Mouse (Mus musculus) gonadal fat pad, adult 2 months (tissue): ENCODE measurements around the gene Ugt8a. TPM values are rescaled to one million over a fixed set of nuclear protein-coding genes. Genes with fewer than 3 reads are reported as not detected.

Experiments used
- DNase-seq: peaks from one replicate; pipeline ENCODE4 v3.0.0-alpha.2; 2012; ENCODE audit warnings: low read depth
- polyA plus RNA-seq: library from polyadenylated mRNA; depleted of rRNA; stranded (reverse); fragments of >200 nt; gene quantifications from 2 replicates; pipeline ENCODE4 v1.2.3, GENCODE M21; 2012; rRNA removed

Gene Ugt8a
- polyA plus RNA-seq: not detected in 2 replicates

DNA sequence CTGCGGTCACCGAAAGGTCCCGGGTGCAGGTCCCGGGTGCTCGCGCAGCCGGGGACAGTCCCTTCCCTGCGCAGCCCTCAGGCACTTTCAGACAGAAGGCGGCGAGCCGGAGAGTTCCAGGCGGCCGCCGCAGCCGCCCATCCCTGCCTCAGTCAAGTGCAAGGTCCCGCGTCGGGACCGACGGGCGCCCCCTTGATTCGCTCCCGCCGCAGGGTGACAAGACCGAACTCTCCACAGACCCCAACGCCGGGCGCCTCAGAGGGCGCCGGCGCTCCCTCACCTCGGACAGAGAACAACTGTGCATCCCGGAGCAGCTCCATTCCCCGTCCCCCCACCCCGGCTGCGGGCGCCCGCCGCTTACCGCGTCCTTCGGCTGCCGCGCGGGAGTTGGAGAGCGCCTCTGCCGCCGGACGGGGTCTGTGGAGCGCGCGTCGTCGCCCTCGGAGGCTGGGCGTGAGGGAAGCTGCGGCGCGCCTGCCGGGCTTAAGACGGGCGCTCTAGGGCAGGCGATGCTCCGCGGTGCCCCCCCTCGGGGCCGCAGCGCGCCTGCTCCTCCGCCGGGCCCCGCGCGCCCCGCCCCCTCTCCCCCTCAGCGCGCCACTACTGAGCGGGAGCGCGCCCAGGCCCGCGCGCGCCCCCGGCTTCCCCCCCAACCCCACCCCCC lies at the start of gene Ugt8a:
TSS of gene Ugt8a (minus strand) at position 528 of the 664 bp plus-strand sequence.
- no peak for DNase-seq

DNA sequence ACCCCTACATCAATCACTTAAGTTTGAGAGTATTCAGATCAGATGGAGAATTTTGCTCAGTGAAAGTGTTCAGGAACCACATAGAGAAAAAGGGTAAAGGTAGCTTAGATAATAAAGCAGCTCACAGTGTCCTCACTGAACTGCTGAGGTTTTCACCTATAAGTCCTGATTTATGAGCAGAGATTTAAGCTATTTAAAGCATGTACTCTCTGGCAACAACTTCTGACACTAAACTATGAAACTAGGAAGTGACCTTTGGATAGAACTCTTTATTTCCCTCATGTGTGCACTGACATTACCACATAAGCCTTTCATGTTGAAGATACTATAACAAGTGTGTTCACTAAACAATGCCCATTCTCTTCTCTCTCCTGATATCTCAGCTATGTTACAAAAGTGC lies 48.2 kb upstream of the Ugt8a start:
- DNase-seq: no peak

DNA sequence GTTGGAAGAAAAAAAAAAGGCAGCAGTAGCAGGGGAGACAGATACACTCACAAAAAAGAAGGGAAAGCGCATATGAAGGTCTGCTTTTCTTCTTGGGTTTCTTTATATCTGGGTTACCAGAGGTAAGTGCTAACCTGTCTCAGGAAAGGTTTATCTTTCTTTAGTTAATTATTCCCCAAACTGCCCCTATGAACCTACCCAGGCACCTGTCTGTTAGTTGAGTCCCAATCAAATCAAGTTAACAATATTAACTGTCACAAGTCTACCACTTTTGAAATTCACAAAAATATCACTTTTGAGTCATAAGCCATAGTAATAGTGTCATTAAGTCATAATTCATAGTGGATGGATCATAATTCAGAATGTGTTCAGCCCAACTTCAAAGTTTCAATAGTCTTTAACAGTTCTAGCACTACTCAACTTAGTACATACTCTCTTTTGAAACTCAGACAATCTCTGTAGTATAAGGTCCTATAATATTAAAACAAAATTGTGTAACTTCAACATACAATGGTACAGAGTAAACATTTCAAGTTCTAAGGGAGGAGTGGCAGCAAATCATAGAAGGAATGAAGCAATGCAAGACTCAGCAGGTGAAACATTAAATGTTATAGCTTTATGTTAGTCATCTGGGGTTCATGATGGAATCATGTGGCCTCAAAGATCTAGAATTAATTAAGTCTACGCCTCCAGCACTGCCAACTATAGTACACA lies 45.4 kb upstream of the Ugt8a start:
- DNase-seq: no peak

DNA sequence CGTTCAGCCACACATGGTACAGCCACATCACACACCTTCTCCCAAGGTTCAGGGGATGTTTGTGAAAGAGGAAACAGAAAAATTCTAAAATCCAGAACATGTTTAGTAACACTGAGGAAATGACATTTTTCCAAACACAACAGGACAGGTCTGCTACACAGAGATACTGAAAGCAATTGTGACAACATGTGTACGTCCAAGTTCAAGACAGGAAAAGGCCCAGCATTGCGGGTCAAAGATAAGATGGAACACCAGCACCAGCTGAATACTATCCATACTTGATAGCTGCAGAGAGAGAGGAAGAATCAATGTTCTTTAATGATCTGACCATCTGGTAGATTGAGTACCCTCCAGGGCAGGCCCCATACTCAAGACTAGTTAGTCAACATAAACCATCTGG lies 41.1 kb upstream of the Ugt8a start:
- DNase-seq: no peak

DNA sequence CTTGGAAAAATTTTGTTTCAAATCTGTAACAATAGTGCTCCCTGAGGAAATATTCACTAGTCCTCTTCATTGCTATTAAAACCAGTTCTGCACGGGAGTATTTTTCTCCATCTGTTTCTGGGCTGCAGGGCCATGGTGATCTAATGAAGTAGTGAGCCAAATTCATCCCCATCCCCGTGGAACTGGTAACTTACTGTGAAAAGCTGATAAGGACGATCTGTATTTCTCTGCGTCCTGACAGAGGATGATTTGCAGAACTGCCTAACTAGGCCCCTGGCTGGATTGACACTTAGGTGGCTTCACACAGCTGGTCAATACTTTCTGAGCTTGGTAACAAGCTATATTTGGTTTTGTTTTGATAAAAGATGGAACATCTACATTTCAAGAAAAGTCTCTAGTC lies 37.5 kb upstream of the Ugt8a start:
- no peak for DNase-seq

DNA sequence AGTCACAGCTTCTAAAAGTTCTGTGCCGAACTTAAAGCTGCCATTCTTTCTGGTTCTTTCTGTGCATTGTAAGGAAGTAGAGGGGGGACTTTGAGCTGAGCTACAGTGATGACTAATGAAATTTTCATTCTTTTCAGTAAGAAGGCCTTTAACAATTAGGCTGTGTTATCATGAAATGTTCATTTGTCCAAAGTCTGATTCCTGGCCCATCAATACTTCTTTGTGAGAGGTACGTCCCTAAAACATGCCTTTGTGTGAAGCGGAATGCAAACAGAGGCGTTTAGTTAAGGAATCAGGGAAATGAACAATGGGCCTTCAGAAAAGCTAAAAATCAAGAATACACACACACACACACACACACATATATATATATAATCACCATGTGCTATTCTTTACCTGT lies 31.0 kb upstream of the Ugt8a start:
- no peak for DNase-seq

DNA sequence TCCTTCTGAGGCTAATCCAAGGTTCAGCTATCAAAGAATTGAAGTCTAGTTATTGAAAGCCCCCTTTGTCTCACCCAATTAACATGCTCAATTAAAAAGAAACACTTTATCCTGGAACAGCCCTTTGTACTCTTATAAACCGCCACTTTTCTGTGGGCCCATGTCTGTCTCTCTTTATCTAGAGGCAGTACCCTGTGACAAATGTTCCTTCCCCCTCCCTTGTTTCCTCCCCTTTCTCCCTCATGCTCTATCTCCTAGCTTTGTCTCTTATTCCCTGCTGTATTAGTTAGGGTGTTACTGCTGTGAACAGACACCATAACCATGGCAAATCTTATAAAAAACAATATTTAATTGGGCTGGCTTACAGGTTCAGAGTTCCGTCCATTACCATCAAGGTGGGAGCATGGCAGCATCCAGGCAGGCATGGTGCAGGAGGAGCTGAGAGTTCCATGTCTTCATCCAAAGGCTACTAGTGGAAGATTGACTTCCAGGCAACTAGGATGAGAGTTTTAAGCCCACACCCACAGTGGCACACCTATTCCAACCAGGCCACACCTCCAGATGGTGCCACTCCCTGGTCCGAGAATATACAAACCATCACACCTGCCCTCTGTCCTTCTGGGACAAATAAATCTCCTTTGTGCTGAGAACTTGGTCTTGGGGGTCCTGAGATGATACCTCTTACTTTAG lies 17.9 kb upstream of the Ugt8a start:
- DNase-seq: no peak

DNA sequence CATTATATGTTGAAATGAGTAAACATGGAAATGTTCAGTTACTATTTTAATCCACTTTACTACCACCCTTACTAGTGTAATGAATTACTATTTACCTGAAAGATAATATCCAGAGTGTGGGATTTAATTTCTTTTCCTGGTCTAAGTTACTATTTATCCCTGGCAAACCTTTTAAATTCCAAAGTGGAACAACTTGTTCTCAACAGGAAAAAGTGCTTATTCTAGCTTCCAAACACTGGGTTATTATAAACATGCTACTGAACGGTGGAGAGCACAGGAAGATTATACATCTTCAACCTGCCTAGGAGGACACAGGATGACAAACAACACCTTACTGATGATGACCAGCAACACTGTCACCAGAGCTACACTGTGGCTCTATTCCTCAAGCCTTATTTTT lies 16.5 kb upstream of the Ugt8a start:
- no peak for DNase-seq

DNA sequence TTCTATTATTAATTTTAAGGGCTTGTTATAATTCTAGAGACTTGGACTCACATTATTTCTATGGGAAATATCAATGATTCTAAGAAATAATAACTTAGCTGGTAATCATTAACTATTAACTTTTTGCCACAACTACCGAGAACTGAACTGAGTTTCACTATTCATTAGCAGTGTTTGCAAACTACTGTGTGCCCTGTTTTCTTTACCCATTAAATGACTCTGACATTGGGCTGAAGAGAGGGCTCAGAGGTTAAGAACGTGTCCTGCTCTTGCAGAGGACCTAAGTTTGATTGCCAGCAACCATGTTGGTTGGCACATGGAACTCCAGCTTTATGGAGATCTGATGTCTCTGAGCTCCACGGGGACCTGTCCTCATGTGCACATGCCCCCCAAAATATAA lies 2.4 kb upstream of the Ugt8a start:
- DNase-seq: no peak

DNA sequence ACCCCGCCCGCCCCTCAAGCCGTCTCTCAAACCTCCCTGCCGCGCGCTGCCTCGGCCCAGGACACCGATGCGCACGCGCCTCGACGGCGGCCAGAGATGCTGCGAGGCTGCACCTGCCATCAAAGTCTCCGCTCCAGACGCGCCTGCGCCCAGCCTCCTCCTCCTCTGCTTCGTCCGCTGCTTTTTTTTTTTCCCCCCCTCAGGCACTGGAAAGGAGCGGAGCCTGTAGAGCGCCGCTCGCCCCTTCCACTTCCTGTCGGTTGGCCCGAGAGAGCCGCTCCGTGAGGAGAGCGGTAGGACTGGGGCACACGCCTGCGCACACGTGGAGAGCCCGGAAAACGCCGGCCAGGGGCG lies 314 bp upstream of the Ugt8a start:
- DNase-seq: no peak

DNA sequence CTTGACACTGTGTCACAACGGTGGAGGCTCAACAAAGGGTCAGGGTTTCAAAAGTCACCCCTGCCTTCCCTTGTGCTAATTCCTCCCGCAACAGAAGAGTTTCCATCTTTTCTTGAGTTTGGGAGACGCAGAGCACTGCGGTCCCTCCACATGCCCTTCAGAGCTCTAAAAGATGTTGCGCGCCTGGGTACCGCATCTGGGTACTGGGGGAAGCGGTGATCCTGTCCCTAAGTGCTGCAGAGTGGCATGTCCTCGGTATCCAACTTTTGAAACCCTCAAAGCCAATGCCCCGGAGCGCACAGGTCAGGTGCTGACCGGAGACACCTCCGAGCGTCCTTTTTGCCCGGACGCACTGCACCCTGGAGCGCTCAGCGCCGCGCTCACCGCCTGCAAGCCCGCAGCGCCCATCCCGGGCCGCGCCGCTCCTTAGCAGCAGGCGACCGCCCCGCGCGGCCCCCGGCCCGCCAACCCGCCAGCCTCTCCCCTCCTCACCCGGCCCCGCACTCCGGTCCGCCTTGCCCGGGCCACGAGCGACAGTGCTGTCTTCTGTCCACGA lies 805 bp downstream of the Ugt8a start:
- DNase-seq: no peak

DNA sequence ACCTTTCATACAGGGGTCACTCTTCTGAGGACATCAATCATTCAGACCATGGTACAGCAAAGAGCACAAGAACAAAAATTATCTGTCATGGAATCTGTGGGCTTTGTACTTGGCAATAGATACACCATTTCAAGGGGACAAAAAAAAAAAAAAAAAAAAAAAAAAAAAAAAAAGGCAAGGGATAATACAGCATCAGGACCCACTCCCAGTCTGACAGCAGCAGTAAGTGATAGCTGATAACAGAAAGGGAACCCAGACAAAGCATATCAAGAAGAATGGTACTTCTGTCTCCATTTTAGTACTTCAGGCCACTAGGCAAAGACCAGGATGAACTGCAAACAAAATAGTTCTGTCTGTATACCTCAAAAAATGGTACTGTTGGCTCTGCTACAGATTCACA lies 2.6 kb downstream of the Ugt8a start:
- DNase-seq: no peak

DNA sequence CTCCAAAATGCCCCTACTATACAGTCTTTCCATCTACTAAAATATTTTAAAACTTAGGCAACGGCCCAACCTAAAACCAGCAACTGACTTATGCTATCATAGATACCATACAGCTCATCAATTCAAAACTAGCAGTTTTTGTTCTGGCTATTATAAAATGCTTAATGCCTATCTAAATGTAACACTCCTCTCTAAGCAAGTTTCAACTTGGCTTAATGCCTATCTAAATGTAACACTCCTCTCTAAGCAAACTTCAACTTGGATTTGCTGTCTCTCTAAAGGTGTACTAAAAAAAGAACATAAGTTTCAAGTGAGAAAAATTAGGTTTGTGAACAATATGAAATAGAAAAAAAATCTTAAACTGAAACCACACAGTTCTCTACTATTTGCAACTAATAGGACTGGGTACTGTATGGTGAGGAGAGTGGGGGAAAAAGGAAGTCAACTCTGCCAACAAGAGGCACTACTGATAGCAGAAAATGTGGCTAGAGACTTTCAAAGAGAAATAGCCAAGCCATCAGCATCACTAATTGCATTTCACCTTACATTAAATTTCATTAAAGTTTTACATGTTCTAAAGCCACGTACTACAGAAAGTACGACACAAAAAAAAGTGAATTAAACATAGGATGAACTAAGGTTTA lies 5.7 kb downstream of the Ugt8a start:
- no peak for DNase-seq

DNA sequence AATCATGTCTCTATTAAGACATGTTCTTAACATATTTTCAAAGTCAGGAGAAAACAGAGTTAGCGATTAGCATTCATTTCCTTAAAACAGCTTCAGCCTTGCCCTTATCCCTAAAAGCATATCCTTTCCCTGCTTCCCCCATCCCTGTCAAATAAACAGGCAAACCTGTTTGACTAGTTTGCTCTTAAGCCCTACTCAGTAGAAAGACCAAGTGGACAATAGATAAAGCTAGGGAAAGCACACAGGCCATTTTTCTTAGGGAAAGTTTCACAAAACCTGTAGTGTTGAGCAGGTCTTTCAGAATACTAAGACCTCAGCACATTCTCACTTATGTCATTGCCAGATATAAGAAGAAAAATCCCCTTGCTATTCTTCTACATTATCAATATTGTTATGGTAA lies 7.4 kb downstream of the Ugt8a start:
- DNase-seq: no peak

DNA sequence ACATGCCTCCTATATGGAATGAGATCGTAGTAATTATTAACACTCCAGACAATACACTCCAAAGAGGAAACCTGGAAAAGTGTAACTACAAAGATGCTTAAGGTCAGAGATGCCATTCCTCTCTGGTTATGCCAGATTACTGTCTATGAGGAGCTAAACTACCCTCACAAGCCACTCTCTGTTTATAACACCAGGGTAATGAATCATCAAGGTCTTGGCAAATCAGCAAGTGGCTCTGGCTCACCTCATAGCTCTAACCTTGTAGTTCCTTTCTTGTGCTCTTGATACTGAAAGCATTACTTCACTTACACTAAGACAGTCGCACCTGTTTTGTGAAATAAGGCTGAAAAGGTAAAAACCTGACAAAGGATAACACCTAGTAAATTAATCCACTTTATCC lies 17.5 kb downstream of the Ugt8a start:
- no peak for DNase-seq

DNA sequence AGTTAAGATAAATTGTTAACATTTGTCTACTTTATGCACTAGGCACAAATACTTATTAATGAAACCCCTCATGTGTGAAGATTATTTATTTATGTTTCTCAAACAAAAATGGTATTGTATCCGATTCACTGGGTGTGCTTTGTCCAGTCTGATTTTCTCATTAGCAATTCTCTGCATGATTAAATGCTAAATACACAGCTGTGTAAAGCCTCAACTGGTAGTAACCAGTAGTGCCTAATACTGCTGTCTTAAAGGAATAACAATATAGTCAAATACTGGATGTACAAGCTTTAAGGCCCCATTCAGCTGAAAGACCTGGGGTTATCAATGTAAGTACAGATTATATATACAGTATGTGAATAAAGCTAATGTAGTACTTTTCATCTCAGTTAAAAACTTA lies 39.4 kb downstream of the Ugt8a start:
- no peak for DNase-seq

DNA sequence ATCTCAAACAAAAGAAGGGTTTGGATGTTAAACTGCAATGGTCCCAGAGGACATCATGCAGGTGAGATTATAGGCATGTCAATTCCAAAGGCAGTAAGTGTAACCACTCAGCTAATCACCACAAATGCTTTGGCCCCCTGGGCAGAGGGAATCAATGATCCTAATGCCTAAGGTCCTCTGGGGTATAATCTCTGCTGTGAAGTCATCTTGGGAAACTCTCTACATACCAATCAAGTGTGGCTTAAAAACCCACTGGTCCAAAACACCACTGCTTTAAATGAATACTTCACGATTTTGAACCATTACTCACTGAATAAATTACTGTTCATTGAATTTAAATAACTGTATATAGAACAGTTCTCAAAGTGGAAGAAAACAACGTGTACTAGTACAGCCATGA lies 51.3 kb downstream of the Ugt8a start:
- no peak for DNase-seq

DNA sequence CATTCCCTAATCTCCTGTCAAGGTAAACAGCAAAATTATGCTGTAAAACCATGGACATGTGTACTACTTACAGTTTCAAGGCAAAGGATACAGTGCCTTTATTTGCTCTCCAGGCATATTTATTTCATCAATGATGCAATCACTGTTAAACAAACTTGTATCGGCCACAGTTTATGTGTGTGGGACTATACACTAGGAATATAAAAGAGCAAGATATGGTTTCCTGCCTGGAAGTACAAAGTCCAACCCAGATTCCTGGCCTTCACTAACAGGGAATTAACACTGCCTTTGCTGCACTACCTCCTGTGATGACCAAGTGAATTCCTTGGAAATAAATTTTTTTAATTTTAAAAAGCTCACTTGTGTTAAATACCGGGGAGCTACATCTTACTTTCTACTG lies 53.5 kb downstream of the Ugt8a start:
- DNase-seq: no peak

DNA sequence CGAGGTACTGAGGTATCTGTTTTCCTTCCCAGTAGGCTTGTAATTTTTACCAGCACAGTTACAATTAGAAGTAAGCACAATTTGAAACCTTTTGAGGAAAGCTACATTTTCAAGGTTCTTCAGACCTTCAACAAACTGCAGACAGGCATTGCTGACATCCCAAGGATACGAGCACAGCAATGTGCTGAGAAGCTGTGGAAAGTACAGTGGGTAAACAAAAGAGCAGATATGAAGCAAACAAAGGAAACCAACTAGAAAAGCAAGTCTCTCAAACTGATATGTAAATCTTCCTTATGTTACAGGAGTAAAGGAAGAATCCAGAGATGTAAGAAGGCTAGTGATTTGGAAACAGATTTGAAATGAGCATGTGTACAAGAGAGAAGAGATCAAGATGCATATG lies 54.0 kb downstream of the Ugt8a start:
- DNase-seq: no peak

DNA sequence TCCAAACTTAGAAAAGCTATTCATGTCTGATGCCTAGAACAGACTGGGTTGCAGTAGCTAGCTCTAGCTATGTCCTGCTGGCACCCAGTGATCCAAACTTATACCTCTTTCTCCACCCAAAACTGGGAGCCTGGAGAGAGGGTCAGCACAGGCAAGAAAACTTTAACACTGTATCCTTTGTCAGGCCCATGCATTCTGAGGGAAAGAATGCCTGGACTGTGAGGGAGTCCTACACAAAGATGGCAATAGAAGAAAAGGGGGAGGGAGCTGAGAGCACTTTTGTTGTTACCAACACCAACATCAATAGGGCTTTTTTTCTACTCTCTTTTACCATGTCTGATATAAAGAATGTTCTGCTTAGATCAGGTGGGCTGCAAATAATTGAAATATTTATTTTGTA lies 55.4 kb downstream of the Ugt8a start:
- DNase-seq: no peak

DNA sequence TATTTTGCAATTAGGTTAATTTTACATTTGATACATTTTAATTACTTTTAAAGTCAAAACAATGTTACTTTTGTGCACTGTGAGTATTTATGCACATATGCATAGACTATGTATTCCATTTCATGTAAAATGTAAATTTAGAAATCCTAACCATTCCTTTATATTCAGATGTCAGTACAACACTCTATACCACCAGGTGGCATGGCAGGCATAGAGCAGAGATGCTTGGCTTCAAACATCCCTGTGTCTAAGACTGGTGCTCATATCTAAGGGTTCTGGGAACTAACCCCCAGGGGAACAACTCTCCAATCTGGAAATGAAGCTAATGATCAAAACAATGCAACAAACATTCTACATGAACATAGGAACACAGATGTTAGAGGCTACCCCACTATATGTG lies 56.6 kb downstream of the Ugt8a start:
- no peak for DNase-seq

DNA sequence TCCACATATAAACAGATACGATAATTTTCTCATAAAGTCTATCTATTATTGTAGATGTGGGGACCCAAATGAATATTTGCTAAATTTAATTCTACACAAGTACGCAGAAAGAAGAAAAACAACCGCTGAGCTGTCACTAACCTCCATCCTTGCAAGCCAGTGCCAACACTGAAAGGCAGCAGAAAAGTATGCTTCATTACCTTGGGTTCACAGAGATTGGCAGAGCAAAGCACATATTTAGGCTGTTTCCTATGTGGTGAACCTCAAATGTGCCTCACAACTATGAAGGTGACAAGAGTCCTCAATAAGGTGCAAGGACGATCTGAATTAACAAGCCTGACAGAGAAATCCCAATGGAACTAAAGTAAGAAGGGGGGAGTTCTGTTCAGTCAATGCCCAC lies 64.0 kb downstream of the Ugt8a start:
- DNase-seq: no peak

DNA sequence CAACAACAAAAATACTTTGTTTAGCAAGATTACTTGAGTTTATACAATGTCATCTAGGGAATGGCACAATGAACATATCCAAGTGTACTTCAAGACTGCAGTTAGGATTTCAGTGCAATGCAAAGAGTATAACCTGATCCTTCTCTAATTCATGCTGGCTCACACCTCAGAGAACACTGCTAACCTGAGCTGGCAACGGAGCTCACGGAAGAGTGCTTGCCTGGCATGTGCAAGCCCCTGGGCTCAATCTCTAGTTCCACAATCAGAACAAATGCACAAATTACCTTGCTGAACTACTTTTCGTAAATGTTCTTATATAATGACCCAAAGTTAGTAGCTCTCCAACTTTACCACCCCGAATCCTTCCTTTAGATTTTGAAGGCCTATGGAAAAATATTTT lies 68.5 kb downstream of the Ugt8a start:
- no peak for DNase-seq
